Mouse (Mus musculus) CD4-positive naive resting alpha-beta T cell, adult 57 days (primary cell): Measurements from ENCODE around the gene Samm50. TPM values are rescaled to one million over a fixed set of nuclear protein-coding genes. Genes with fewer than 3 reads are reported as not detected.

ENCODE experiments used
- total RNA-seq: library from RNA; stranded (reverse); gene quantifications from one replicate; pipeline ENCODE4 v1.2.4, GENCODE M21; 2023

The Samm50 gene
- 68.4 TPM for total RNA-seq

GRCm38 (mm10) chr15:84192058-84192791 is at the start of gene Samm50:
TSS of gene Samm50 (plus strand) at chr15:84192241.

GRCm38 (mm10) chr15:84167600-84167999 is 24.4 kb upstream of the Samm50 start, which contains the start of gene Pnpla3:
TSS of gene Pnpla3 (plus strand) at chr15:84167837.

GRCm38 (mm10) chr15:84231721-84232561 is 39.9 kb downstream of the Samm50 start, which contains the start of gene Parvb:
TSS of gene Parvb (plus strand) at chr15:84232043.

Other genes starting within 250 kb of the Samm50 start
- gene Efcab6, start 126.9 kb upstream of the Samm50 start, total RNA-seq: not detected
- gene Sult4a1, start 86.5 kb upstream of the Samm50 start, total RNA-seq: not detected
- gene Pnpla5, start 69.1 kb upstream of the Samm50 start, total RNA-seq: not detected
- gene Pnpla3, start 24.4 kb upstream of the Samm50 start, total RNA-seq: not detected
- gene Parvb, start 39.8 kb downstream of the Samm50 start, total RNA-seq: 0.83 TPM
- gene Parvg, start 131.8 kb downstream of the Samm50 start, total RNA-seq: 86.6 TPM